Mouse (Mus musculus) forelimb bud, embryonic 11.5 days (tissue): ENCODE results near the gene Duxbl1.
"Not testable (repeated sequence)": the region's sequence is repeated elsewhere in the genome, so short reads cannot be mapped to it uniquely, and the experiment has no call there.

Experiments used
- DNase-seq: peaks from one replicate; pipeline ENCODE4 v3.0.0-alpha.2; 2012; ENCODE audit warnings: low read depth, low spot score

The Duxbl1 gene

DNA sequence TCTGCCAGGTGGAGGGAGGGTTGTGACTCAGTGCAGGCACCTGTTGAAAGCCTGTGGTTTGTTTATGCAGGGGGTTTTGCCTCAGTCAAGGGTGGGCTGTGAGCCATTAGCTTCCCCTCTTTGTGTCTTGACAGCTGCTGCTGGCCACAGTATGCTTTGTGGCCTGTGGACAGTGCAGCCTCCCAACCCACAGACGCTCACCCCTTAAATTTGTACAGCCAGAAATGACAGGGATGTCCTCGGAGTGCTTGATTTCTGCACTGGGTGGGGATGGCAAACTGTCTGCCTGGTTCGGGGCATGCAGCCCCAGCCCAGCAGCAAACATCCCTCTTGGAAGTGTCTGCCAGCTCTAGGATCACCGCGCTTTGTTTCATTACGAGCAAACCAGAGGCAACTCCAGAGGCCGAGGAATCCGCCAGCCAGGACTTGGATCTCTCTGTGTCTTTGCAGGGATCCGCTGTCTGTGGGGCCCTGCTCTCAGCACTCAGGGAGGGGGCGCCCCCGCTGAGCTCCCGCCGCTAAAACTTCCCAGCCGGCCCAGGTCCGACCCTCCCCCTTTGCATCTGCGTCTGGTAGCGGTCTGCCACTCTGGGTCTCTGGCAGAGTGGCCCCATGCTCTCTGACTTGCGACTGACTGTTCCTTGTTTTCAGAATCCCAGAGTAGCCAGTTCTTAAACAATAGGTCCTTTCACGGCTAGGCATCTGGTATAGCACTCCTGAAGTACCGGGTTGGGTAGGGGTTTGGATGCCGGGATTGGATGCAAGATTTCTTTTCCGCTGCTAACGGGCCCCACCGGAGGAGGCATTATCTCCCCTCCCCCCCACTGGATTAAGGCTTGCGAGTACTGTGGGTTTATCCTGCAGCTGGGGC, at the start of gene Duxbl1:
TSS of gene Duxbl1 (plus strand) at position 207 of the 871 bp plus-strand sequence.
- not testable (repeated sequence) for DNase-seq

GRCm38 (mm10) chr14:25936867-25937630, 41.3 kb upstream of the Duxbl1 start:
- not testable (repeated sequence) for DNase-seq

- DNase-seq, result not testable (repeated sequence)
These were observed 40.4 kb upstream of the Duxbl1 start, which contains the start of gene Cphx1 for GRCm38 (mm10) chr14:25938004-25938403. TSS of gene Cphx1 (plus strand) at chr14:25938304.

GRCm38 (mm10) chr14:25957861-25958260, 20.5 kb upstream of the Duxbl1 start:
- DNase-seq, result not testable (repeated sequence)

GRCm38 (mm10) chr14:25979242-25979941, 1.0 kb downstream of the Duxbl1 start:
- not testable (repeated sequence) for DNase-seq

DNA sequence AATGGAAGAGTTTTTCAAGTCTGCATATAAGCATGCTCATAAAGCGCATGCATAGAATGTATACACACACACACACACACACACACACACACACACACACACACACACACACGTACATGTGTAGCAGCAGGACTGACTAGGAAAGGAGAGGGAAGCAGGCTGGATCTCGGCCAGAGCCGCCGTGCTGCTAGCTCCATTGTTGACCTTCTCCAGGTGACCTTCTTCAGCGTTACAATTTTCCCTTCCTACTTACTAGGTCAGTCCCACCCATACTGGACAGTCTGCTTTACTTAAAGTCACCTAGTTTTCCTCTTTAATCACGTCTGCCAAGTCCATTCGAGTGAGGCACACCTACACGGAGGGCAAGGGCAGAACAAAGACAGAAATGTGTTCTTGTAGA, 3.5 kb downstream of the Duxbl1 start:
- DNase-seq, result not testable (repeated sequence)

DNA sequence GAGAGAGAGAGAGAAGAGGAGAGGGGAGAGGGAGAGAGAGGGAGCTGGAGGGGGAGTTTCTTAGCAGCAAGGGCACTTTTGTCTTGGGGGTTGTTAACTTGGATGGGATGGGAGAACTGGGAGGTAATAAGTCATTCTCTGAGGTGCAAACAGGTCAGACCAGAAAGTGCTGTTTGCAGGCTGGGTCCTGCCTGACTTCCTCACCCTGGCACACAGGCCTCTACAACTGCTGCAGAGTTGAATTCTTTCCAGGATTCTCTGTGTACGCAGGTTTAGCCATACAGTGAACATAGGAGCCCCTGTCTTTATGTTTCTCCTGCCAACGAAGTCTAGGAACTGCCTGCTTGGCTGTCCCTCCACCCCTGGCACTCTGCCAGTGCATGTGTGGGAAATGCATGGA, 29.1 kb downstream of the Duxbl1 start:
- not testable (repeated sequence) for DNase-seq

DNA sequence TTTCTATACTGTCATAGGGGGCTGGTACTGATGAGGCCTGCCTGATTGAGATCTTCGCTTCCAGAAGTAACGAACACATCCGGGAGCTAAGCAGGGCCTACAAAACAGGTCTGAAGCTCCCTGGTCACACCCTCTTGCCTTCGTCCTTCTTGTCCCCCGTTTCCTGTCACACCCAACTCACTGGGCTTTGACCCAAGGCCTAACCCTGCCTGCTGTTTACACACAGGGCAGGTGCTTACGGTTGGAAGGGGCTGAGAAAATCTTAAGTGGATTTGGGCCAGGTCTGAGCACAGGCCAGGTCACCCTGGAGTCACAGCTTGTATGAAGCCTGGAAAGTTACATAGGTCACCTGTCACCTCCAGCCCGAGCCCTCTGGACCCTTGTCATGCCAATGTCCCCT, 38.0 kb downstream of the Duxbl1 start:
- not testable (repeated sequence) for DNase-seq

GRCm38 (mm10) chr14:26021555-26021954, 43.2 kb downstream of the Duxbl1 start:
- not testable (repeated sequence) for DNase-seq

DNA sequence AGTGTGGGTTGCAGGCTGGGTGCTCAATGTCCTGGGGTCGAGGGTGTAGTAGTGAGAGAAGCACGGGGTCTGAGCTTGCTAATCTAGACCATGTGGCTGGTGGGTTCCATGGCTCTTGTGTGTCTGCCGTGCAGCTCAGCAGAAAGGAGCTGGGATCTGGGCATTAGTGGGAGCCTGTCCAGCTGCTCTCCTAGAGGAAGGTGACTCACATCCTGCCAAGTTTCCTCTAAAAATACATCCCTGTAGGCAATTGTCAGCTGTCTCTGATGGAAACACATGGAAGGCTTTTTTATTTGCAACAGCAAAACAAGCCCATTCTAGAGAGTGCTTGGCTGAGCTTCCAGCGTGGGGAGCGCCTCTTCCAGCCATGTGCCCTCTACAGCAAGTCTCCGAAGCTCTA, 44.5 kb downstream of the Duxbl1 start:
- DNase-seq, result not testable (repeated sequence)

- not testable (repeated sequence) for DNase-seq
These were observed 47.3 kb downstream of the Duxbl1 start for GRCm38 (mm10) chr14:26025653-26026052.

DNA sequence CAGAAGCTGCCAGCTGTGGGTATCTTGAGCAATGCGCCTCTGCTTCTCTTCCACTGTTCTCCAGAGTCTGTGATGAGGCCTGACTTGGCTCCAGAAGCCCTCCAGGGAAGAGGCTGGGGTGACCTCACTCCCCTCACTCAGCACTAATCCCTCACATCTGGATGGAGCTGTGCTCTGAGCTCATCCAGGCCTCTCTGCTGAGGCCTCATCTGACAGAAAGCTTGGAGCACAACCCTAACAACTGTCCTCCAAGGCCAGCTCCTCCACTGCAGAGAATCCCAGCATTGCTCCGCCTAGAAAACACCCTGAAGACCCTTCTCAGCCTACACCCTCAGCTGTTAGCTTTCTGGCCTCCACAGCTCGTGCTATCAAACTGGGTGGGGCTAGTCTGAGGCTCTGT, 56.0 kb downstream of the Duxbl1 start:
- DNase-seq, result not testable (repeated sequence)

GRCm38 (mm10) chr14:26035439-26035838, 57.1 kb downstream of the Duxbl1 start:
- not testable (repeated sequence) for DNase-seq
